Mouse (Mus musculus) hindbrain, embryonic 12.5 days (tissue): ENCODE data around the gene Prkacb. TPM values are rescaled to one million over a fixed set of nuclear protein-coding genes. Genes with fewer than 3 reads are reported as not detected.

ENCODE experiments used
- ATAC-seq: fragments of 200-750 bp; cut with Nextera tagmentation; 2 replicates; pipeline ENCODE4 v1.8.0; 2017; ENCODE audit warnings: moderate TSS enrichment; ENCODE audit not compliant: low FRiP score
- H3K27ac ChIP-seq: fragments of 300-500 bp; sonication (generic); 2 replicates; pipeline ENCODE4 v1.5.1; 2016; ENCODE audit warnings: mild to moderate bottlenecking
- H3K27me3 ChIP-seq: fragments of 300-500 bp; sonication (generic); 2 replicates; pipeline ENCODE4 v1.6.1; 2016; ENCODE audit warnings: mild to moderate bottlenecking
- H3K36me3 ChIP-seq: fragments of 300-500 bp; sonication (generic); 2 replicates; pipeline ENCODE4 v1.6.1; 2016; ENCODE audit warnings: mild to moderate bottlenecking
- H3K4me1 ChIP-seq: fragments of 300-500 bp; sonication (generic); 2 replicates; pipeline ENCODE4 v1.6.1; 2016
- H3K4me2 ChIP-seq: fragments of 300-500 bp; sonication (generic); replicated peaks from 2 replicates; pipeline ENCODE4 v1.6.1; 2016; ENCODE audit warnings: mild to moderate bottlenecking
- H3K4me3 ChIP-seq: fragments of 300-500 bp; sonication (generic); 2 replicates; pipeline ENCODE4 v1.5.1; 2016; ENCODE audit warnings: mild to moderate bottlenecking
- H3K9ac ChIP-seq: fragments of 300-500 bp; sonication (generic); 2 replicates; pipeline ENCODE4 v1.6.1; 2016; ENCODE audit warnings: mild to moderate bottlenecking, moderate library complexity
- H3K9me3 ChIP-seq: fragments of 300-500 bp; sonication (generic); replicated peaks from 2 replicates; pipeline ENCODE4 v1.6.1; 2016; ENCODE audit warnings: mild to moderate bottlenecking
- WGBS: fragments of 180-500 bp; shearing (Covaris S2); methylation state at CpG from one replicate; pipeline ENCODE4 v1.1.7; 2016; 5-methylcytosine and 5-hydroxymethylcytosine counted together
- polyA plus RNA-seq: library from polyadenylated mRNA; unstranded; fragments of >200 nt; fragmentation: Nextera tagmentation; extraction: Ambion mirVana; gene quantifications from 2 replicates; pipeline ENCODE4 v1.2.1, GENCODE M21; 2016

Gene Prkacb
- polyA plus RNA-seq, 1 experiment from 2014 or later: 102 TPM

GRCm38 (mm10) chr3:146708381-146708780, 104.4 kb downstream of the Prkacb start:
- no peaks in the 10 kb centered on the region for H3K27me3 ChIP-seq
- whole genome bisulfite sequencing: 89% methylated on average over 3 of the region's 3 CpGs

GRCm38 (mm10) chr3:146704099-146704498, 108.7 kb downstream of the Prkacb start:
- Histone ChIP-seq H3K4me3 (no peak overlapping the region), H3K4me1 (no peaks in the 10 kb centered on the region), H3K4me2 (no peak overlapping the region), H3K9me3 (no peaks in the 10 kb centered on the region), H3K27me3 (no peaks in the 10 kb centered on the region), H3K27ac (no peak overlapping the region), H3K36me3 (no peaks in the 10 kb centered on the region), H3K9ac (no peak overlapping the region)
- no peak for ATAC-seq
- WGBS: 96% methylated on average over 4 of the region's 4 CpGs

More at GRCm38 (mm10) chr3:146708381-146708780, 104.4 kb downstream of the Prkacb start:
- Histone ChIP-seq H3K36me3 (no peaks in the 10 kb centered on the region), H3K4me1 (no peaks in the 10 kb centered on the region), H3K9ac (no peak overlapping the region), H3K4me3 (no peak overlapping the region), H3K4me2 (no peak overlapping the region), H3K9me3 (no peaks in the 10 kb centered on the region), H3K27ac (no peak overlapping the region)
- ATAC-seq: no peak

GRCm38 (mm10) chr3:146700051-146700450, 112.7 kb downstream of the Prkacb start:
- Histone ChIP-seq H3K9me3 (no peaks in the 10 kb centered on the region), H3K4me1 (no peaks in the 10 kb centered on the region), H3K9ac (no peak overlapping the region), H3K27ac (no peak overlapping the region), H3K4me2 (no peak overlapping the region), H3K36me3 (no peaks in the 10 kb centered on the region), H3K4me3 (no peak overlapping the region), H3K27me3 (no peaks in the 10 kb centered on the region)
- 88% methylated on average over 11 of the region's 11 CpGs for WGBS
- ATAC-seq: no peak

GRCm38 (mm10) chr3:146698982-146699381, 113.8 kb downstream of the Prkacb start:
- Histone ChIP-seq H3K27ac (no peak overlapping the region), H3K9ac (no peak overlapping the region), H3K4me3 (no peak overlapping the region), H3K4me2 (no peak overlapping the region), H3K27me3 (no peaks in the 10 kb centered on the region), H3K9me3 (no peaks in the 10 kb centered on the region), H3K36me3 (no peaks in the 10 kb centered on the region), H3K4me1 (no peaks in the 10 kb centered on the region)
- no peak for ATAC-seq
- WGBS: 52% methylated on average over 11 of the region's 11 CpGs

GRCm38 (mm10) chr3:146692547-146692946, 120.2 kb downstream of the Prkacb start:
- Histone ChIP-seq H3K4me1 (no peaks in the 10 kb centered on the region), H3K9me3 (no peaks in the 10 kb centered on the region), H3K4me2 (no peak overlapping the region), H3K36me3 (no peaks in the 10 kb centered on the region), H3K9ac (no peak overlapping the region), H3K4me3 (no peak overlapping the region), H3K27me3 (no peaks in the 10 kb centered on the region), H3K27ac (no peak overlapping the region)
- 87% methylated on average over 5 of the region's 5 CpGs for WGBS
- no peak for ATAC-seq

DNA sequence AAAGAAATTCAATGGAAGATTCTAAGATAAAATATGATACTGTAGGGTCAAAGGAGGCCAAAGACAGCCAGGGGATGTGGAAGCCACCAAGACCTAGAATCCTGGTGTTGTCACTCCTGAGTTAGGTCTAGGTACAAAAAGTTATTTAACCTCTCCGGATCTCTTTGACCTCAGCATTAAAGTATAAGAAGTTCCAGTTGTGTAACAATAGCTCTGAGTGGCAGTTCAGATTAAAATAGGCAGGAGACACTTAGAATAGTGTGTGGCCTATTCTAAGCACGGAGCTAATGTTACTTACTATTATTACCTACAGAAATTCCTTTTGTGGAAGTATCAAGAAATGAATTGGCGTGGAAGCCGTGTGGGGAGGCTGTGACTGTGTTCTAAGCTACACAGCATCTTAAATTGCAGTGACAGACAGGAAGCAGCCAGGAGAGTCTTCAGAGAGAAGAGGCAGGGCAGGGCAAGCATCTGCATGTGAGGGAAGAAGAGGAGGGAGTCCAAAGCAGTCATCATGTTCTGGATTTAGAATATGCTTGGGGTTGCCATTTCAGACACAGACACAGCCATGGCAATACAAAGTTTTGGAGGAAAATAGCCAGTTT, 125.6 kb downstream of the Prkacb start:
- Histone ChIP-seq H3K27ac (no peak overlapping the region), H3K36me3 (no peaks in the 10 kb centered on the region), H3K4me1 (peaks cover 5% of the 10 kb centered on the region; the same call in 1 of the 2 replicates), H3K4me3 (no peak overlapping the region), H3K9me3 (no peaks in the 10 kb centered on the region), H3K4me2 (no peak overlapping the region), H3K9ac (no peak overlapping the region), H3K27me3 (peaks cover 14% of the 10 kb centered on the region)
- WGBS: 87% methylated on average over 4 of the region's 4 CpGs
- no peak for ATAC-seq

- Histone ChIP-seq H3K4me2 (no peak overlapping the region), H3K27me3 (peaks cover 14% of the 10 kb centered on the region), H3K36me3 (no peaks in the 10 kb centered on the region), H3K9ac (no peak overlapping the region), H3K4me3 (no peak overlapping the region), H3K4me1 (peaks cover 5% of the 10 kb centered on the region; the same call in 1 of the 2 replicates), H3K27ac (no peak overlapping the region), H3K9me3 (no peaks in the 10 kb centered on the region)
- 95% methylated on average over 8 of the region's 8 CpGs for whole genome bisulfite sequencing
- ATAC-seq: no peak
Measured at GRCm38 (mm10) chr3:146686428-146686827, 126.4 kb downstream of the Prkacb start.

DNA sequence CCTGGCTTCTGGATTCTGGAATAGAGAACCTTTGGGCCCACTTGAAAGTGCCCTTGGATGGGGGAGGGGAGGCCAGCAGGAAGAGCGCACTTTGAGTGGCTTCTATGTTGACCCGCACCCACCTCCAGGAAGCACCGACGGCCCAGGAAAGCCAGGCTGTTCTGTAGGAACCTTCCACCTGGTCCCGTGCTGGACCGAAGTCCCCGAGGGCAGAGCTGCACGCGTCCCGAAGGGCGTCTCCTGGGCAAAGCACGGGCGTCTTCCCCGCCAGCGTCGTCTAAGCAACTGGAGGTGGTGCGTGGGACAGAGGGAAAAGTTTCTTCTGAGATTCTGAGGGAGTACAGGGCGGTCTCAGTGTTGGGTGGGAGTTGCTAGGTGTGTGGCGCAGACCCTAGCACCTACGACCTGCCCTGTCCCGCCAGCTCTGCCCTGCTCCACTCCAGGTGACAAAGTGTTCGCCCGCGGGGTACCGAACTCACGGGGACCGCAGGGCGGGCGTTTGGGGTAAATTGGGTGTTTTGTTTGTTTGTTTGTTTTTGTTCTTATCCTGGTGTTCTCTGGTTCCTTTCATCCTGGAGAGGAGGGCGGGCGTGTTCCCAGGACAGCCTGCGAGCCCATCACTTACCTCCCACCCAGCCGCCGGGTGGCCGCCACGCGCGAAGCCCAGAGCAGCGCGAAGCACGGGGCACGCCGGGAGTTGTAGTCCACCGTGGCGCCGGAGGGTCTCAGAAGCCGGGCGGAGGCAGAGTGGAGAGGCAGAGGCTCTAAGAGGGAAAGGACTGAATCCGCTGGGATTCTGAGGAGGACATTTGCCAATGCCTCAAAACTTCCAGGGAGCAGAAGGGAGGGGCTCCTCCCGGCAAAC, 127.7 kb downstream of the Prkacb start, which contains the start of gene Samd13:
Gene Samd13, minus strand, starts transcription at position 782 of the 865 bp plus-strand sequence.
- H3K9ac ChIP-seq: peak within 1 kb of the TSS; percentile 50
- peak; percentile 93 for ATAC-seq
- H3K4me1 ChIP-seq: peaks cover 5% of the 10 kb centered on the region; the same call in 1 of the 2 replicates
- no peaks in the 10 kb centered on the region for H3K9me3 ChIP-seq
- peaks cover 14% of the 10 kb centered on the region for H3K27me3 ChIP-seq
- peak within 1 kb of the TSS; percentile 92 for H3K4me2 ChIP-seq
- no peak within 1 kb of the TSS for H3K27ac ChIP-seq
- H3K36me3 ChIP-seq: no peaks in the 10 kb centered on the region
- 3% methylated on average over 50 of the region's 50 CpGs for WGBS
- peak within 1 kb of the TSS; percentile 43 for H3K4me3 ChIP-seq

DNA sequence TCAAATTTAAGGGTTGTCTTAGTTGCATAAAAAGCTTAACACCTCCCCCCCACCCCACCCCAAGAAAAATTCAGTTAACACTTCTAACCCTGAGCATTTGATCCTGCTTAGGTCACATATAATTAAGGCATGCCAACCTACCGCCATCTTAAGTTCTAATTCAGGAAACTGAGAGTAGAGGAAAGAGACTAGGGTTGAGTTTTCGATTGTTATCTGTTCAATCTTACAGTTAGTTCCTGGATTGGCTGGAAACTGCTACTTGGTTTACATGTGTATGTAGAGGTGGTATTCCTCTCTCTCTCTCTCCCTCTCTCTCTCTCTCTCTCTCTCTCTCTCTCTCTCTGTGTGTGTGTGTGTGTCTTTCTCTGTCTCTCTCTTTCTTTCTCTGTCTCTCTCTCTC, 129.7 kb downstream of the Prkacb start:
- Histone ChIP-seq H3K9me3 (no peaks in the 10 kb centered on the region), H3K27me3 (peaks cover 14% of the 10 kb centered on the region), H3K27ac (no peak overlapping the region), H3K4me2 (no peak overlapping the region), H3K4me1 (peaks cover 5% of the 10 kb centered on the region; the same call in 1 of the 2 replicates), H3K4me3 (no peak overlapping the region), H3K36me3 (no peaks in the 10 kb centered on the region), H3K9ac (no peak overlapping the region)
- no peak for ATAC-seq
- WGBS: 90% methylated on average over 2 of the region's 2 CpGs

DNA sequence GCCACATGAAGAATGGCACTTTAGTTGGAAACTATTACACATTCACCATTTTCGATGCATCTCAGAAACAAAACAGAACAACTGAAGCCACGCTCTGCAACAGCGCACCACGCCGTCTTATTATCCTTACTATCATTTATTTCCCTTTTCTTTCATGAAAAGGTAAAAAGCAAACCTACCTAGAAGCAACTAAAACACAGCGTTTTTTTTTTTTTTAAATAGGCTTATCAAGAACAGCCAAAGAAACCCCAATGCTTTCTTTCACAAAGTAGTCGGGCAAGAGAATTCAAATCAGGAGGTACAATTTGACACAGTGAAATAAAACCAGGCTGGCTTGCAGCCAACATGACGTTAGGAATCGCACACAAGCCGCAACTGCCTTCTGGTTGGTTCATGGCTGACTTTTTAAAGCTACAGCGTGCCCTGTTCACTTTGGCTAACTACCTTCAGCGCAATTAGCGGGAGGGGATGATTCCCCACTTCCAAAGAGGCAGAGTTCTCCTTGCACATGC, 130.6 kb downstream of the Prkacb start:
- H3K9ac ChIP-seq: no peak overlapping the region
- H3K4me2 ChIP-seq: peak overlapping the region; percentile 30
- peak overlapping the region; percentile 2; the same call in 1 of the 2 replicates for H3K27ac ChIP-seq
- 56% methylated on average over 13 of the region's 13 CpGs for WGBS
- H3K27me3 ChIP-seq: peaks cover 14% of the 10 kb centered on the region
- H3K4me1 ChIP-seq: peaks cover 5% of the 10 kb centered on the region; the same call in 1 of the 2 replicates
- H3K4me3 ChIP-seq: no peak overlapping the region
- no peak for ATAC-seq
- H3K36me3 ChIP-seq: no peaks in the 10 kb centered on the region
- H3K9me3 ChIP-seq: no peaks in the 10 kb centered on the region

DNA sequence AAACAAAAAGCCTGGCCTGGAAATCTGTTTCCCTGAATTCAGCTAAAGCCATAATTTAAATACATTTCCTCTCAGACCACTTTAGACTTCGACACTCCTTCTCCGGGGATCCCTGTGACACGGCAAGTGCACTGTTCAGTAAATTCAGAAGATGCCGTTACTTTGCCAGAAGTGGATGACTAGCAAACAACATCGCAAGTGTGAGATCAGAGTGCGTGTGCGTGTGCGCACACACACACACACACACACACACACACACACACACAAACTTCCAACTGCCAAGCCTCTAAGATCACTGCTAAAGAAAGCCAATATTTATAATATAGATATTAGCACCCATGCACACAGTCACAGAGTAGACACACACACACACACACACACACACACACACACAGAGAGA, 131.1 kb downstream of the Prkacb start:
- H3K4me3 ChIP-seq: no peak overlapping the region
- no peak overlapping the region for H3K27ac ChIP-seq
- no peak overlapping the region for H3K4me2 ChIP-seq
- no peak for ATAC-seq
- H3K4me1 ChIP-seq: peaks cover 5% of the 10 kb centered on the region; the same call in 1 of the 2 replicates
- peaks cover 14% of the 10 kb centered on the region for H3K27me3 ChIP-seq
- H3K9me3 ChIP-seq: no peaks in the 10 kb centered on the region
- no peaks in the 10 kb centered on the region for H3K36me3 ChIP-seq
- H3K9ac ChIP-seq: no peak overlapping the region
- WGBS: 89% methylated on average over 8 of the region's 8 CpGs

DNA sequence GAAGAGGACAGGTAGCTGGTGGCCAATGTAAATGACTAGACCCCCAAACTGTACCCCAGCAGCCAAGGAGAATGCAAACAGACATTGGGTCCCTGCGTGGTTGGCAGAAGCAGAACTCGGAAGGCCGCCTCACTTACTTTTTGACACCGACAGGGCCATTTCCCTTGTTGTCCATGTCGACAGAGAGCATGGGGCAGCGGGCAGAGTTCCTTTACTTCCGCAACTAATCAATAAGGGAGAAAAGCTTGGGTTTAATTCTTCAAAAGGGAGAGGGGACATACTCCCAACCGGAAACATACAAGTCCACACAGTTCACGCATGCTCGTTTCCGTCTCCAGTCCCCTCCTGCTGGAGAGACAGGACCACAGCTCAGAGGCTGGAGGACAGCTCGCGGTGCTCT, 132.2 kb downstream of the Prkacb start:
- ATAC-seq: no peak
- WGBS: 92% methylated on average over 13 of the region's 13 CpGs
- H3K4me1 ChIP-seq: peaks cover 5% of the 10 kb centered on the region; the same call in 1 of the 2 replicates
- no peaks in the 10 kb centered on the region for H3K36me3 ChIP-seq
- H3K9ac ChIP-seq: no peak overlapping the region
- H3K27me3 ChIP-seq: peaks cover 10% of the 10 kb centered on the region
- no peak overlapping the region for H3K27ac ChIP-seq
- no peak overlapping the region for H3K4me3 ChIP-seq
- no peaks in the 10 kb centered on the region for H3K9me3 ChIP-seq
- no peak overlapping the region for H3K4me2 ChIP-seq
